Mouse (Mus musculus) hindbrain, embryonic 11.5 days (tissue): ENCODE results near the gene Dscam. TPM values are rescaled to one million over a fixed set of nuclear protein-coding genes. Genes with fewer than 3 reads are reported as not detected.

Source experiments
- ATAC-seq: fragments of 200-750 bp; cut with Nextera tagmentation; 2 replicates; pipeline ENCODE4 v1.8.0; 2017; ENCODE audit warnings: mild to moderate bottlenecking, moderate TSS enrichment, moderate library complexity; ENCODE audit not compliant: low FRiP score
- DNase-seq: peaks from one replicate; pipeline ENCODE4 v3.0.0-alpha.2; 2015; ENCODE audit warnings: low spot score
- H3K27ac ChIP-seq: fragments of 300-500 bp; sonication (generic); 2 replicates; pipeline ENCODE4 v1.5.1; 2014; ENCODE audit warnings: mild to moderate bottlenecking, low read depth, low read length
- H3K27me3 ChIP-seq: fragments of 300-500 bp; sonication (generic); 2 replicates; pipeline ENCODE4 v1.6.1; 2014; ENCODE audit warnings: mild to moderate bottlenecking, low read length, moderate library complexity, mixed read lengths; ENCODE audit not compliant: control insufficient read depth, insufficient read depth
- H3K36me3 ChIP-seq: fragments of 300-500 bp; sonication (generic); 2 replicates; pipeline ENCODE4 v1.6.1; 2014; ENCODE audit warnings: mild to moderate bottlenecking, low read length, moderate library complexity, mixed read lengths; ENCODE audit not compliant: control insufficient read depth, insufficient read depth
- H3K4me1 ChIP-seq: fragments of 300-500 bp; sonication (generic); replicated peaks from 2 replicates; pipeline ENCODE4 v1.6.1; 2014; ENCODE audit warnings: low read length, mixed read lengths; ENCODE audit not compliant: control insufficient read depth, insufficient read depth
- H3K4me2 ChIP-seq: fragments of 300-500 bp; sonication (generic); replicated peaks from 2 replicates; pipeline ENCODE4 v1.6.1; 2014; ENCODE audit warnings: mild to moderate bottlenecking, low read depth, low read length
- H3K4me3 ChIP-seq: fragments of 300-500 bp; sonication (generic); 2 replicates; pipeline ENCODE4 v1.5.1; 2014; ENCODE audit warnings: low read depth, low read length
- H3K9ac ChIP-seq: fragments of 300-500 bp; sonication (generic); 2 replicates; pipeline ENCODE4 v1.6.1; 2014; ENCODE audit warnings: low read depth, low read length
- H3K9me3 ChIP-seq: fragments of 300-500 bp; sonication (generic); 2 replicates; pipeline ENCODE4 v1.6.1; 2016; ENCODE audit warnings: low read length; ENCODE audit not compliant: control insufficient read depth
- WGBS: fragments of 180-500 bp; shearing (Covaris S2); extraction: QIAGEN DNeasy Blood & Tissue Kit; methylation state at CpG from one replicate; pipeline ENCODE4 v1.1.7; 2014; 5-methylcytosine and 5-hydroxymethylcytosine counted together
- polyA plus RNA-seq: library from polyadenylated mRNA; unstranded; fragments of >200 nt; fragmentation: Nextera tagmentation; extraction: Ambion mirVana; gene quantifications from 2 replicates; pipeline ENCODE4 v1.2.1, GENCODE M21; 2014

Dscam gene
- 2.0 and 2.3 TPM in 2 replicates for polyA plus RNA-seq

DNA sequence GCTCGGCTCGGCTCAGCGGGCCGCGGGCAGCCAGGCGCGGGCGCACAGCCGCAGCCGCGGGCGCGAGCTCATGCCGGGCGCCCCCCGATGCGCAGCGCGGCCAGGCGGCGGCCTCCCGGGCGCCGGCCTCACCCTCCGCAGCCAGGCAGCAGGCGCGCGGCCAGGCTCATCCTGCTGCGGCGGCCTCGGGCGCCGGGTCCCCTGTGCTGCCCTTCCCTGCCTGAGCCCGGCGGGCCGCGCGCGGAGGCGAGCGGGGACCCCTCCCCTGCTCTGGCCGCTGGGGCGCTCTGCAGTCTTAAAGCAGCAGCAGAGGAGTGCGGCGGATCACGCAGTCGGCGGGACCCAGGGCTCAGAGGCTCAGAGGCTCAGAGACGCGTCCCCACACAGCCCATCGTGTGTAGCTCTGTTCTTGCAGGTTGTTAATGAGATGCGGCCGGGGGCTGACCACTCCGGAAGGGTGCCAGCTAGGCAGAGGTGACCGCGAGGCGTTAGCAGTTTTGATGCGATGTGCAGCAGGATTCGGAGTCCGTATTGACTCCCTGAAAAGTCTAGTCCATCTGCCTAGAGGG, at the start of gene Dscam:
TSS of gene Dscam (minus strand) at position 240 of the 569 bp plus-strand sequence.
- DNase-seq, result peak; percentile 75
- under 1% methylated on average over 38 of the region's 60 CpGs for WGBS
- Histone ChIP-seq H3K9ac (peak within 1 kb of the TSS; percentile 72), H3K27ac (peak within 1 kb of the TSS; percentile 78), H3K27me3 (peaks cover 26% of the 10 kb centered on the region), H3K4me2 (peak within 1 kb of the TSS; percentile 91), H3K9me3 (no peaks in the 10 kb centered on the region), H3K36me3 (no peaks in the 10 kb centered on the region), H3K4me1 (no peaks in the 10 kb centered on the region; the same call in 1 of the 2 replicates), H3K4me3 (peak within 1 kb of the TSS; percentile 50)
- ATAC-seq, result peak; percentile 81

GRCm38 (mm10) chr16:97219381-97219780, 48.8 kb upstream of the Dscam start:
- no peaks in the 10 kb centered on the region for H3K9me3 ChIP-seq
- 55% methylated on average over 2 of the region's 2 CpGs for WGBS

DNA sequence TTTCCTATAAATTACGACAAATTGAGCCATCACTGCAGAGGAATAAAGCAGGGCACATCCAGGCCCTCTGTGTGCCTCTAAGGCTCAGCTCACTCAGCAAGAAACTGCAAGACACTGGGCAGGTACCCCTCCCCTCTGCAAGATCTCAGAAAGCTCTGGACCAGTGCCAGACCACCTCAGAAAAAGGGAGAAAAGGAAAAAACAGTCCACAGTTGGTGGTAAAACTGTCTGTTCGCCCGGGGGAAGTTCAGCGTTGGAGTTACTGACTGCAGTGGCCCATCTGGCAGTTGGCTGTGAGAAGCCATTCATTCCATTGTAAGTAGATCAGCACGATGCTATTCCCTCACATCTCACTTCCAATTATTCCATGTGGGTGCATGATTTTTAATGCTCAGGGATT, 39.4 kb upstream of the Dscam start:
- Histone ChIP-seq H3K27me3 (no peaks in the 10 kb centered on the region), H3K27ac (no peak overlapping the region), H3K4me2 (no peak overlapping the region), H3K9me3 (no peaks in the 10 kb centered on the region), H3K9ac (no peak overlapping the region), H3K4me3 (no peak overlapping the region), H3K4me1 (no peaks in the 10 kb centered on the region), H3K36me3 (no peaks in the 10 kb centered on the region)
- no peak for ATAC-seq
- 78% methylated on average over 5 of the region's 5 CpGs for WGBS
- DNase-seq, result no peak

More at GRCm38 (mm10) chr16:97219381-97219780, 48.8 kb upstream of the Dscam start:
- no peaks in the 10 kb centered on the region for H3K36me3 ChIP-seq
- H3K4me1 ChIP-seq, result no peaks in the 10 kb centered on the region
- no peak overlapping the region for H3K27ac ChIP-seq
- no peak overlapping the region for H3K4me3 ChIP-seq
- H3K4me2 ChIP-seq, result no peak overlapping the region
- H3K27me3 ChIP-seq, result no peaks in the 10 kb centered on the region
- ATAC-seq (no peak), DNase-seq (no peak)
- H3K9ac ChIP-seq, result no peak overlapping the region

GRCm38 (mm10) chr16:97208276-97208675, 37.7 kb upstream of the Dscam start:
- no peaks in the 10 kb centered on the region for H3K4me1 ChIP-seq
- DNase-seq (no peak), ATAC-seq (no peak)
- H3K36me3 ChIP-seq, result no peaks in the 10 kb centered on the region
- no peak overlapping the region for H3K4me3 ChIP-seq
- H3K27ac ChIP-seq, result no peak overlapping the region
- H3K9ac ChIP-seq, result no peak overlapping the region
- no peaks in the 10 kb centered on the region for H3K27me3 ChIP-seq
- H3K9me3 ChIP-seq, result no peaks in the 10 kb centered on the region
- WGBS, result 77% methylated on average over 2 of the region's 2 CpGs
- no peak overlapping the region for H3K4me2 ChIP-seq

- Histone ChIP-seq H3K27ac (no peak overlapping the region), H3K9ac (no peak overlapping the region), H3K4me2 (no peak overlapping the region), H3K9me3 (no peaks in the 10 kb centered on the region), H3K4me1 (no peaks in the 10 kb centered on the region), H3K27me3 (no peaks in the 10 kb centered on the region), H3K36me3 (no peaks in the 10 kb centered on the region), H3K4me3 (no peak overlapping the region)
- WGBS, result 94% methylated on average over 2 of the region's 2 CpGs
- no peak for DNase-seq
- no peak for ATAC-seq
Measured at GRCm38 (mm10) chr16:97204090-97204489, 33.5 kb upstream of the Dscam start.

GRCm38 (mm10) chr16:97203554-97203953, 33.0 kb upstream of the Dscam start:
- Histone ChIP-seq H3K4me1 (no peaks in the 10 kb centered on the region), H3K9me3 (no peaks in the 10 kb centered on the region), H3K36me3 (no peaks in the 10 kb centered on the region), H3K4me2 (no peak overlapping the region), H3K27me3 (no peaks in the 10 kb centered on the region), H3K4me3 (no peak overlapping the region), H3K9ac (no peak overlapping the region), H3K27ac (no peak overlapping the region)
- ATAC-seq (no peak), DNase-seq (no peak)
- WGBS, result 94% methylated on average over 2 of the region's 2 CpGs

- Histone ChIP-seq H3K4me1 (no peaks in the 10 kb centered on the region), H3K4me3 (no peak overlapping the region), H3K27ac (no peak overlapping the region), H3K27me3 (no peaks in the 10 kb centered on the region), H3K36me3 (no peaks in the 10 kb centered on the region), H3K4me2 (no peak overlapping the region), H3K9me3 (no peaks in the 10 kb centered on the region), H3K9ac (no peak overlapping the region)
- 73% methylated on average over 2 of the region's 2 CpGs for WGBS
- ATAC-seq (no peak), DNase-seq (no peak)
Measured at GRCm38 (mm10) chr16:97194630-97195029, 24.1 kb upstream of the Dscam start.

GRCm38 (mm10) chr16:97194179-97194578, 23.6 kb upstream of the Dscam start:
- no peak overlapping the region for H3K27ac ChIP-seq
- ATAC-seq, result no peak
- no peaks in the 10 kb centered on the region for H3K9me3 ChIP-seq
- no peak for DNase-seq
- H3K27me3 ChIP-seq, result no peaks in the 10 kb centered on the region
- 95% methylated on average over 1 of the region's 1 CpGs for WGBS
- H3K4me1 ChIP-seq, result no peaks in the 10 kb centered on the region
- H3K36me3 ChIP-seq, result no peaks in the 10 kb centered on the region
- H3K9ac ChIP-seq, result no peak overlapping the region
- no peak overlapping the region for H3K4me2 ChIP-seq
- no peak overlapping the region for H3K4me3 ChIP-seq

- no peak overlapping the region for H3K9ac ChIP-seq
- no peak overlapping the region for H3K27ac ChIP-seq
- no peaks in the 10 kb centered on the region for H3K36me3 ChIP-seq
- no peaks in the 10 kb centered on the region for H3K9me3 ChIP-seq
- H3K27me3 ChIP-seq, result no peaks in the 10 kb centered on the region
- no peak overlapping the region for H3K4me3 ChIP-seq
- ATAC-seq (no peak), DNase-seq (peak; percentile 3)
- WGBS, result 80% methylated on average over 4 of the region's 4 CpGs
- no peaks in the 10 kb centered on the region for H3K4me1 ChIP-seq
- no peak overlapping the region for H3K4me2 ChIP-seq
Measured at GRCm38 (mm10) chr16:97192296-97192695, 21.7 kb upstream of the Dscam start.
